Mouse (Mus musculus) liver, embryonic 12.5 days (tissue): Measurements from ENCODE around the gene Sgpp1. TPM values are rescaled to one million over a fixed set of nuclear protein-coding genes. Genes with fewer than 3 reads are reported as not detected.
A peak's percentile ranks its signal among the peaks of the same experiment; 100 is the strongest.

Experiments
- ATAC-seq: fragments of 200-750 bp; cut with Nextera tagmentation; 2 replicates; pipeline ENCODE4 v1.8.0; 2017; ENCODE audit warnings: moderate number of reproducible peaks, mild to moderate bottlenecking, moderate library complexity
- H3K27ac ChIP-seq: fragments of 300-500 bp; sonication (generic); 2 replicates; pipeline ENCODE4 v1.5.1; 2016; ENCODE audit warnings: mild to moderate bottlenecking
- H3K27me3 ChIP-seq: fragments of 300-500 bp; sonication (generic); replicated peaks from 2 replicates; pipeline ENCODE4 v1.6.1; 2016; ENCODE audit warnings: mild to moderate bottlenecking, moderate library complexity
- H3K36me3 ChIP-seq: fragments of 300-500 bp; sonication (generic); 2 replicates; pipeline ENCODE4 v1.6.1; 2016; ENCODE audit warnings: mild to moderate bottlenecking, moderate library complexity
- H3K4me1 ChIP-seq: fragments of 300-500 bp; sonication (generic); 2 replicates; pipeline ENCODE4 v1.6.1; 2016
- H3K4me2 ChIP-seq: fragments of 300-500 bp; sonication (generic); 2 replicates; pipeline ENCODE4 v1.6.1; 2016; ENCODE audit warnings: mild to moderate bottlenecking, moderate library complexity
- H3K4me3 ChIP-seq: fragments of 300-500 bp; sonication (generic); 2 replicates; pipeline ENCODE4 v1.5.1; 2016; ENCODE audit warnings: mild to moderate bottlenecking, moderate library complexity
- H3K9ac ChIP-seq: fragments of 300-500 bp; sonication (generic); 2 replicates; pipeline ENCODE4 v1.6.1; 2016; ENCODE audit warnings: mild to moderate bottlenecking, moderate library complexity
- H3K9me3 ChIP-seq: fragments of 300-500 bp; sonication (generic); replicated peaks from 2 replicates; pipeline ENCODE4 v1.6.1; 2016; ENCODE audit warnings: mild to moderate bottlenecking, moderate library complexity
- WGBS: fragments of 180-500 bp; shearing (Covaris S2); methylation state at CpG from one replicate; pipeline ENCODE4 v1.1.7; 2016; ENCODE audit not compliant: insufficient replicate concordance; 5-methylcytosine and 5-hydroxymethylcytosine counted together
- polyA plus RNA-seq: library from polyadenylated mRNA; unstranded; fragments of >200 nt; fragmentation: Nextera tagmentation; extraction: Ambion mirVana; gene quantifications from 2 replicates; pipeline ENCODE4 v1.2.1, GENCODE M21; 2016

The Sgpp1 gene
- polyA plus RNA-seq, 1 experiment from 2014 or later: 22.3 TPM

- Histone ChIP-seq H3K4me1 (peaks cover 21% of the 10 kb centered on the region), H3K36me3 (no peaks in the 10 kb centered on the region), H3K4me3 (no peak overlapping the region), H3K9me3 (no peaks in the 10 kb centered on the region), H3K27me3 (peaks cover 9% of the 10 kb centered on the region; the same call in 1 of the 2 replicates), H3K27ac (no peak overlapping the region), H3K4me2 (no peak overlapping the region), H3K9ac (no peak overlapping the region)
- WGBS: 66% methylated on average over 4 of the region's 4 CpGs
- no peak for ATAC-seq
These were observed 13.0 kb upstream of the Sgpp1 start for GRCm38 (mm10) chr12:75748574-75748973.

DNA sequence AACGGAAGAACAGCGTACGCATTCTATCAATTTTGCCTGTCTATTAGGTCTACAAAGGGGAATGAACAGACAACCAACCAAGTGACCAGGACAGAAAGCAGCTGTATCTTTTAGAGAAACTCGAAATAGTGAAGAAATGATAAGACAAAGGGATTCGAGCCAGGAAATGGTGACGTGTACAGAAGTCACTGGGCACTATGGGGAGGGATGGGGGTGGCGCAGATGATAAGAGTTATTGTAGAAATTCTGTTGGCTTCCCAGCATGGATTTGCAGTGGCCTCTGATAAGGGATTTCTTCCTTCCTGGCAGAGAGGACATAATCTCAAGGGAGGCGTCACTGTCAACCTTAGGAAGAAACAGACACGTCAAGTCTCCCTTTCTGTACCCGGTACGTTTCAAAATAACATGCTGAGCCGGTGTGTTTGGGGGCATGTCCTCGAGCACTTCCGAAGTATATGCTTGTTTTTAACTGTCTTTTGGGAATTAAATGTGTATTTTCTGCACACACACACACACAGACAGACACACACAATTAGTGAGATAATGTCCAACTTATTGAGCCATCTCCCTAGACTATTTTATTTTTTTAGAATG, 10.3 kb upstream of the Sgpp1 start:
- Histone ChIP-seq H3K27ac (no peak overlapping the region), H3K4me1 (peaks cover 15% of the 10 kb centered on the region), H3K9ac (no peak overlapping the region), H3K36me3 (no peaks in the 10 kb centered on the region), H3K4me2 (peak overlapping the region; percentile 37), H3K9me3 (no peaks in the 10 kb centered on the region), H3K27me3 (peaks cover 9% of the 10 kb centered on the region; the same call in 1 of the 2 replicates), H3K4me3 (no peak overlapping the region)
- ATAC-seq: peak; percentile 71
- WGBS: 18% methylated on average over 14 of the region's 14 CpGs

DNA sequence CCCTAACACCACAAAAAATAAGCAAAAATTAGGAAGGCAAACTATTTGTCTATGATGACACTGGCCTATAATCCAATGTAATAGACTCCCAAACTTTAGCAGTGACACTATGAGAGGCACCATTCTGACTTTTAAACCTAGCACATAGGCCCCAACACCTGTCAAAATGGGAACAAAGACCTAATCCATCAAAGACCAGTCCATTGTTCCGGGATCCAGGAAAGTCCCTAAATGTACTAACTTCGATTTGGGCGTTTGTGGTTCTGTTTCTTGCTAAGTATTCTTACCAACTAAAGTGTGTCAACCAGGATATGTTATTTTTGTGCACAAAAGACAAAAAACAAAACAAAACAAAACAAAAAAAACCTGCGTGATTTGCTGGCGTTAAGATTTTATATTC, 6.6 kb upstream of the Sgpp1 start:
- WGBS: 74% methylated on average over 5 of the region's 5 CpGs
- Histone ChIP-seq H3K27ac (no peak overlapping the region), H3K27me3 (no peaks in the 10 kb centered on the region), H3K4me2 (no peak overlapping the region), H3K9me3 (no peaks in the 10 kb centered on the region), H3K9ac (no peak overlapping the region), H3K4me1 (peaks cover 15% of the 10 kb centered on the region), H3K4me3 (no peak overlapping the region), H3K36me3 (no peaks in the 10 kb centered on the region)
- no peak for ATAC-seq

DNA sequence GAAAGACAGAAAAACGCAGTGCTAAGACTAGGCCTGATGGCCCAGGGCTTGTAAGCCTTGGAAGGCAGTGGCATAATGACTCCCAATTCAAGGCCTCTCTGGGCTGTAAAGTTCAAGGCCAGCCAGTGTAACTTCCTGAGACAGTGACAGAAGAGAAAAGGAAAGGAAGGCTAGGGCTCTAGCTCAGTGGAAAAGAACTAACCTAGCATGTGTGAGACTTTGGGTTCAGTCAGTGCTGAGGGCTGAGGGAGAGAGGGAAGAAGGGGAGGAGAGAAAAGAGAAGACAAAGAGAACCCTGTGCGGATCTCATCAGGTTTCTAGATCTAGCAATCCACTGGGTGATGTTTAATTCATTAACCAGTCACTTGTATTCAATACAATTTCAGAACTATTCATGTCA, 5.7 kb upstream of the Sgpp1 start:
- H3K9ac ChIP-seq: no peak overlapping the region
- no peak for ATAC-seq
- no peak overlapping the region for H3K4me2 ChIP-seq
- no peaks in the 10 kb centered on the region for H3K36me3 ChIP-seq
- H3K4me1 ChIP-seq: peaks cover 15% of the 10 kb centered on the region
- WGBS: 76% methylated on average over 2 of the region's 2 CpGs
- no peaks in the 10 kb centered on the region for H3K9me3 ChIP-seq
- H3K27me3 ChIP-seq: no peaks in the 10 kb centered on the region
- no peak overlapping the region for H3K4me3 ChIP-seq
- H3K27ac ChIP-seq: no peak overlapping the region

DNA sequence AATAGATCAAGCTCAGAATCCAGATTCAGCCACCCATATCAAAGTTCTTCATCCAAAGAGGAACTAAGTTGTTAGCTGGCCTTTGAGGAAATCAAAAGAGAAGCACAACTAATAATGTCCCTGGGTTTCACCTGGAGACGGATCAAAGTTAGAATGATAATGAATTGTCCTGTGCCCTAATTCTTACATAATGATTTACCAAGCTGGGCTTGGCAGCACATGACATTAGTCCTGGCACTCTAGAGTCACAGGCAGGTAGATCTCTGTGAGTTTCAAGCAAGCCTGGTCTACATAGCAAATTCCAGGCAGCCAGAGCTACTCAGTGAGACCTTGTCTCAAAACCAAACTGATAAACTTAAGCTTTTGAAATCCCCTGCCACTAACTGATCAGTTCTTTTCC, 4.9 kb upstream of the Sgpp1 start:
- Histone ChIP-seq H3K9me3 (no peaks in the 10 kb centered on the region), H3K4me3 (no peak overlapping the region), H3K9ac (no peak overlapping the region), H3K27ac (no peak overlapping the region), H3K36me3 (no peaks in the 10 kb centered on the region), H3K4me1 (peaks cover 13% of the 10 kb centered on the region), H3K4me2 (no peak overlapping the region), H3K27me3 (no peaks in the 10 kb centered on the region)
- no peak for ATAC-seq
- WGBS: 68% methylated on average over 1 of the region's 1 CpGs

DNA sequence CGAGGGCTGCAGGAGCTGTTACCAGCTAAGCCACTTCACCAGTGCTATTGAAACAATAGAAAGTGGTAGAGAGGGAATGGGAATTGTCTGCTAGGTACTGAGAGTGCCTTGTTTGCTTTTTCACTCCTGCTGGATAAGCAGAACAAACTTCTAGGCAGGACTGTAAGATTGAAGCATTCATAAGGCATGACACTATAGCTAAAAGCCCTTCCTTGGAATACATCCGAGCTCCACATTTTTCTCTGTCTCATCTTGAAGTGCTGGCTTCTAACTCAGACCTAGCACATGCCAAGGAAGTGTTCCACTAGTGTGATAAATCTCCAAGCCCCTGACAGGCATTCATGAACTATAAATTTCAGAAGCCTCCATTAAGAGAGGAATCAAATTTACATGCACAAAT, 4.1 kb upstream of the Sgpp1 start:
- WGBS: 45% methylated on average over 2 of the region's 2 CpGs
- peaks cover 7% of the 10 kb centered on the region; the same call in 1 of the 2 replicates for H3K4me1 ChIP-seq
- no peaks in the 10 kb centered on the region for H3K36me3 ChIP-seq
- no peak overlapping the region for H3K4me2 ChIP-seq
- no peaks in the 10 kb centered on the region for H3K27me3 ChIP-seq
- no peak overlapping the region for H3K9ac ChIP-seq
- H3K27ac ChIP-seq: no peak overlapping the region
- ATAC-seq: no peak
- H3K4me3 ChIP-seq: no peak overlapping the region
- no peaks in the 10 kb centered on the region for H3K9me3 ChIP-seq

- Histone ChIP-seq H3K36me3 (no peaks in the 10 kb centered on the region), H3K4me2 (peak overlapping the region; percentile 88), H3K4me3 (peak overlapping the region; percentile 87; the same call in 1 of the 2 replicates), H3K27ac (no peak overlapping the region), H3K9me3 (no peaks in the 10 kb centered on the region), H3K27me3 (no peaks in the 10 kb centered on the region), H3K4me1 (peaks cover 35% of the 10 kb centered on the region), H3K9ac (no peak overlapping the region)
- no peak for ATAC-seq
- 63% methylated on average over 4 of the region's 4 CpGs for WGBS
These were observed 767 bp upstream of the Sgpp1 start for GRCm38 (mm10) chr12:75736296-75736695.

DNA sequence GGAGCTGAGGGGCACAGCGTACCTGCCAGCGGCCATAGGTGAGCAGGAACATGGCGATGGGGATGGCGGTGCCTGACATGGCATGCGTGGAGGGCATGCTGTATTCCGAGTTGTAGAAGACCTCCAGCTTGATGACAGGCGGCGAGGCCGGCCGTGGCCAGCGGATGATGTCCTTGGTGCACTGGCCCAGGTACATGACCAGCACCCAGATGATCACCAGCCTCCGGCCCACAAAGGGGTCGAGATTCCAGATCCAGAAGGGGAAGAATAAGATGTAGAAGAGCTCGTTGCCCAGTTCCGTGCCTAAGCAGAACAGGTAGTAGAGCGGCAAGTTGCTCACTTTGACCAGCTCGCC, 661 bp downstream of the Sgpp1 start:
- H3K9ac ChIP-seq: peak overlapping the region; percentile 92
- H3K9me3 ChIP-seq: no peaks in the 10 kb centered on the region
- H3K4me3 ChIP-seq: peak overlapping the region; percentile 87
- H3K4me2 ChIP-seq: peak overlapping the region; percentile 88
- ATAC-seq: peak; percentile 43
- no peaks in the 10 kb centered on the region for H3K27me3 ChIP-seq
- H3K27ac ChIP-seq: peak overlapping the region; percentile 83
- WGBS: under 1% methylated on average over 17 of the region's 17 CpGs
- no peaks in the 10 kb centered on the region for H3K36me3 ChIP-seq
- H3K4me1 ChIP-seq: peaks cover 46% of the 10 kb centered on the region

- Histone ChIP-seq H3K27me3 (no peaks in the 10 kb centered on the region), H3K4me1 (peaks cover 46% of the 10 kb centered on the region), H3K27ac (peak overlapping the region; percentile 83; the same call in 1 of the 2 replicates), H3K9ac (peak overlapping the region; percentile 92), H3K36me3 (no peaks in the 10 kb centered on the region), H3K9me3 (no peaks in the 10 kb centered on the region), H3K4me3 (peak overlapping the region; percentile 87), H3K4me2 (peak overlapping the region; percentile 88)
- WGBS: 13% methylated on average over 10 of the region's 10 CpGs
- ATAC-seq: no peak
These were observed 1.4 kb downstream of the Sgpp1 start for GRCm38 (mm10) chr12:75734167-75734566.

DNA sequence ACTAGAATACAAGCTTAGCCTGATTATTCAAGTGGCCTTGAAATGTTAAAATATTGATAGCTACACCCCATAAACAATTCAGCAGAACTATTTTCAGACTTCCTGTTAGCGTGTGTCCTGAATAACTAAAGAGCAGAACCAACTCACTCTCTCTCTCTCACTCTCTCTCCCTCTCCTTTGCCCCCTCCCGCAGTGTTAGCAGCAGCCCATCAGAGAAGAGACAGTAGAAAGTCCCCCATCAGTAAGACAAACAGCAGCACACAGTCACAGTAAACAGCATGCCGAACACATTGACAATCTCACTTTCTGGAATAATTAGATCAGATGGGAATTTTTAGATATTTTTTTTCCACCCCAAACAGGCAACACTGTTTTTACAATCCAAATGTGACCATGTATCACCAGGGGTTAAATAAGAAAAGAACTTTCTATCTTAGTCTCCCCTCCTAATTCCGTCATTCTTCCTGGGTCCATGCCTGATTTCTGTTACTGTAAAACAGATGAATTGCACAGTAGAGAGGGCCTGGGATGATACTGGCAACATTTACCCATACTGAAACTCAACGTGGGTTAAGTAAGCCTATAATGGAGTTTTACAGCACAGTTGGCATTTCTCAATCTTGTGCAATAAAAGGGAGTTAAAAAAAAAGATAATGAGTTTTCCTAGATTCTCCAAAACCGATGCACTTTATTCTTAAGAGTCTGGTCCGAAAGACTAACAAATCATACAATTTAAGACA, 2.0 kb downstream of the Sgpp1 start:
- Histone ChIP-seq H3K27me3 (no peaks in the 10 kb centered on the region), H3K4me1 (peaks cover 46% of the 10 kb centered on the region), H3K9ac (peak overlapping the region; percentile 92), H3K9me3 (no peaks in the 10 kb centered on the region), H3K27ac (peak overlapping the region; percentile 45; the same call in 1 of the 2 replicates), H3K4me2 (peak overlapping the region; percentile 88), H3K4me3 (peak overlapping the region; percentile 87), H3K36me3 (peaks cover 6% of the 10 kb centered on the region)
- 33% methylated on average over 7 of the region's 7 CpGs for WGBS
- no peak for ATAC-seq

DNA sequence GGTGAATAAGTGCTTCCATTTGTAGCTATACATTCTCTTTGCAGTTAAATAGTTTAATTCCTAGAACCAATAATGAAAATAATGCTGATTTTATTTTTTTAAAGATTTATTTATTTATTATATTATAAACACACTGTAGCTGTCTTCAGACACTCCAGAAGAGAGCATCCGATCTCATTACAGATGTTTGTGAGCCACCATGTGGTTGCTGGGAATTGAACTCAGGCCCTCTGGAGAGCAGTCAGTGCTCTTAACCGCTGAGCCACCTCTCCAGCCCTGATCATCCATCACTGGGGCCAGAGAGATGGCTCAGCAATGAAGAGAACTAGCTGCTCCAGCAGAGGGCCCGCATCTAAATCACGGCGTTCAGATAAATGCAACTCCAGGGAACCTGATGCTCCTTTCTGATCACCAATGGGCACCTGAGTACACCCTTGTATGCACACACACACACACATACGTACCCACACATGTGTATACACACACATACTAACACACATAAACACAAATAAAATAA, 3.5 kb downstream of the Sgpp1 start:
- H3K4me1 ChIP-seq: peaks cover 52% of the 10 kb centered on the region
- H3K9me3 ChIP-seq: no peaks in the 10 kb centered on the region
- peaks cover 12% of the 10 kb centered on the region for H3K36me3 ChIP-seq
- no peak overlapping the region for H3K27ac ChIP-seq
- H3K27me3 ChIP-seq: no peaks in the 10 kb centered on the region
- 74% methylated on average over 6 of the region's 6 CpGs for WGBS
- no peak overlapping the region for H3K9ac ChIP-seq
- peak overlapping the region; percentile 88 for H3K4me2 ChIP-seq
- no peak overlapping the region for H3K4me3 ChIP-seq
- no peak for ATAC-seq

DNA sequence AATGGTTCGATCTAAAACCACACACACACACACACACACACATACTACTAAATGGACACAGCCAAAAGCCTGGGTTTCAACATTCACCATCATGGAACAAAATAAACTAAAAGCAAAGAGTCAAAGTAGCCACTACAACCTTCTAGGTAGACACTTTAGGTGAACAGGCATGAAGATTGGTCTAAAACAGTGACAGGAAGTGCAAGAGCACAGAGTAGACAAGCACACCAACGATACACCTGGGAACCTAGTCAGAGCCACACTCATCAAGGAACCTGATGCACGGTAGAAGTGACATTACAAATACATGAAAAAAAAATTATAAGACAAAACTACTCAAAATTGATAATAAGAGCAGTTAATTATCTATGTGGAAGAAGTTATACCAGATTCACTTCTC, 4.0 kb downstream of the Sgpp1 start:
- H3K4me3 ChIP-seq: no peak overlapping the region
- no peak overlapping the region for H3K27ac ChIP-seq
- H3K4me1 ChIP-seq: peaks cover 53% of the 10 kb centered on the region
- no peak overlapping the region; the same call in 1 of the 2 replicates for H3K4me2 ChIP-seq
- H3K9me3 ChIP-seq: no peaks in the 10 kb centered on the region
- ATAC-seq: no peak
- no peaks in the 10 kb centered on the region for H3K27me3 ChIP-seq
- H3K36me3 ChIP-seq: peaks cover 12% of the 10 kb centered on the region
- WGBS: 75% methylated on average over 3 of the region's 3 CpGs
- H3K9ac ChIP-seq: no peak overlapping the region
